Mouse (Mus musculus) liver, embryonic 14.5 days (tissue): ENCODE measurements around the gene Cd5l.
"Not testable (repeated sequence)": the region's sequence is repeated elsewhere in the genome, so short reads cannot be mapped to it uniquely, and the experiment has no call there.

Experiments used
- CTCF ChIP-seq: IDR thresholded peaks from 2 replicates; pipeline ENCODE4 v1.5.1; 2016; ENCODE audit warnings: antibody characterized with exemption, low read depth, control low read depth
- EP300 ChIP-seq: IDR thresholded peaks from 2 replicates; pipeline ENCODE4 v1.6.1; 2016; ENCODE audit warnings: antibody characterized with exemption, low read depth

DNA sequence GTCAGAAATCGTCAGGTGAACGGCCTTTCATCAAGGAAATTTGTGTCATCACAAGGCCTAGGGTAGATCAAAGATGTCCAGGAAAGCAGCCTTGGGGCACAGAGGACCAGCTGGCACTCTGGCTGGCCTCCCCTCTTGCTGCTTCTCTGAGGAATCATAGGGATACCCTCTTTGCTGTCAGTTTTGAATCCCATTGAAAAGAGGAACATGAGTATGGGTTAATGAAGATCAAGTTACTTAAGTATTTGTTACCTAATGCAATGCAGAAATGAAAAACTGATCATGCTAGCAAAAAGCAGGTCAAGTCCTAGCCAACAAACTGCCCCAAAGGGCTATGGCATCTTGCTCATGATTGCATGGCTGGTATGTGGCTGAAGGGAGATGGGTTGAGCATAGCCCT, 6.7 kb upstream of the Cd5l start:
- TF ChIP-seq CTCF, EP300: not testable (repeated sequence)
